Mouse (Mus musculus): Measurements from ENCODE around the gene Cnot2. TPM values are rescaled to one million over a fixed set of nuclear protein-coding genes. Genes with fewer than 3 reads are reported as not detected.
A peak's percentile ranks its signal among the peaks of the same experiment; 100 is the strongest.

The Cnot2 gene
- polyA plus RNA-seq, 1 experiment from 2014 or later = 28.1 TPM

DNA sequence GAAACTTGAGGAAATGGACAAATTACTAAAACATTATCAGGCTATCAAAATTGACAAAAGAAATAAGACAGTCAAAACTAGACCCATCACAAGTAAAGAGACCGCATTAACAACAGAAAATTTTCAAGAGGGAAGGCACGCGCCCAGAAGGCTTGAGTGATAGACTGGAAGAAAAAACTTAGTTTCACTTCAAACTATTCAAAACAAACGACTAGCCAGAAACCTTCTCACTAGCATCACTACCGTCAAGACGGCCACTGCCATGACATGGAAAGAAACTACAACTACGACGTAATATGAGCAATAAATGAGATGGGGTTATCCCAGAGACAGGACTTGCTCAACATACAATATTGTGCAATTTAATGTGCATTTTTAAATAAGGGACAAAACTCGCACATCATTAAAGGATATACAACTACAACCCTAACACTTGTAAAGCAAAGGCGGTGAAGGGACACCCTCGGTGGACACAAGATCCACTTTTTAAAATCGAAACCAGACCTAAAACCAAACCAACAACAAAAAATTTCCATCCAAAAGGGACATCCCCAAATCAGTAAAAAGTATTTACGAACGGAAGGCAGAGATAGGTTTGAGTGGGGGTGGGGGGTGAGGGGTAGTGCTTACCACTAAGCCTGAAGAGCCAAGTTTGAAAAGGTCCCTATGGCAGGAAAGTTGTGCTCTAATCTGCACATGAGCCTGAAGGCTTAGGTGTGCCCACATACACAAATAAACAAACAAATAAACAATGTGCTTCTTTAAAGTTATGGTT, 16.3 kb downstream of the Cnot2 start:
- WGBS = 83% methylated on average over 14 of the region's 14 CpGs

DNA sequence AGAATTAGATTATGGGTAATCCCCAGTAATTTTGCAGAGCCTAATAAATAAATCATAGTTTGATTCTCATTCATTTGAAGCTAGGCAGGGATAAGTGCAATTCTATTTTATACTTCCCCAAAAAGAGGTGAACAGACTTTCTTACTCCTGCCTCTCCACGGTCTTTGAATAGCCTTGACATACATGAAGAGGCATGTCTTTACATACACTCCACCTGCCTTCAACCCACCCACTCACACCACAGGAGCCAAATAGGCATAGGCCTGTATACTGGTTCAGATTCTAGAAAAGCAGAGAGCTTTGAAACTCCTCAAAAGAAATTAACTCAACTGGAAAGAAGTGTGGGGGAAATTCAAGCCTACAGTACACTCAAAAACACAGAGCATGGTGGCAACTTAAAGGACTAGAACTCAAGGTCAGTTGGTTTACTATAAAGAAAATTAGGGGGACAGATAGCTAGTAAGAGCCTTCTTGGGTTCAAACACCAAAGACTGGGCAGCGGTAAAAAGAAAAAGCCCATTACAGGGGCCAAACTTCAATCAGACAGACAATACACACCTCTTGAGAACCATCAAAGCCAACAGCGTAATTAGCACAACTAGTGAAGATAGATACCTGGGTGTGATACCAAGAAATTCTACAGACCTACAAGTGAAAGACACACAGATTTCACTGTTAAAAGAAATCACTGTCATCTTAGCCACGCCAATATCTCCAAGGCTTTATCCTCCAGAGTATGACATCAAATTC, 18.4 kb downstream of the Cnot2 start:
- no peak overlapping the region for H3K4me3 ChIP-seq (ENCODE audit: low read depth, low read length)
- ATAC-seq = no peak
- no peaks in the 10 kb centered on the region for H3K9me3 ChIP-seq (ENCODE audit: control insufficient read depth)
- no peaks in the 10 kb centered on the region for H3K4me1 ChIP-seq (replicated peaks; ENCODE audit: control insufficient read depth, insufficient read depth, low read length)
- H3K9ac ChIP-seq (ENCODE audit: low read depth, low read length) = no peak overlapping the region
- WGBS = 74% methylated on average over 4 of the region's 4 CpGs
- no peaks in the 10 kb centered on the region for H3K27me3 ChIP-seq (replicated peaks; ENCODE audit: control insufficient read depth, insufficient read depth, low read length)
- H3K27ac ChIP-seq (ENCODE audit: low read depth, low read length) = no peak overlapping the region
- no peak overlapping the region for H3K4me2 ChIP-seq (replicated peaks; ENCODE audit: low read depth)
- no peak for TF ChIP-seq CTCF (IDR thresholded peaks at IDR 0.05; ENCODE audit: low read depth)
- H3K36me3 ChIP-seq (ENCODE audit: control insufficient read depth, insufficient read depth) = no peaks in the 10 kb centered on the region

More for the DNA sequence above, 16.3 kb downstream of the Cnot2 start:
- no peaks in the 10 kb centered on the region for H3K27me3 ChIP-seq (replicated peaks; ENCODE audit: control insufficient read depth, insufficient read depth, low read length)
- H3K4me2 ChIP-seq (replicated peaks; ENCODE audit: low read depth) = no peak overlapping the region
- no peak overlapping the region for H3K9ac ChIP-seq (ENCODE audit: low read depth, low read length)
- no peak overlapping the region for H3K4me3 ChIP-seq (ENCODE audit: low read depth, low read length)
- no peaks in the 10 kb centered on the region for H3K9me3 ChIP-seq (ENCODE audit: control insufficient read depth)
- no peaks in the 10 kb centered on the region for H3K36me3 ChIP-seq (ENCODE audit: control insufficient read depth, insufficient read depth)
- no peak for ATAC-seq
- no peak for TF ChIP-seq CTCF (IDR thresholded peaks at IDR 0.05; ENCODE audit: low read depth)
- no peaks in the 10 kb centered on the region for H3K4me1 ChIP-seq (replicated peaks; ENCODE audit: control insufficient read depth, insufficient read depth, low read length)
- no peak overlapping the region for H3K27ac ChIP-seq (ENCODE audit: low read depth, low read length)

DNA sequence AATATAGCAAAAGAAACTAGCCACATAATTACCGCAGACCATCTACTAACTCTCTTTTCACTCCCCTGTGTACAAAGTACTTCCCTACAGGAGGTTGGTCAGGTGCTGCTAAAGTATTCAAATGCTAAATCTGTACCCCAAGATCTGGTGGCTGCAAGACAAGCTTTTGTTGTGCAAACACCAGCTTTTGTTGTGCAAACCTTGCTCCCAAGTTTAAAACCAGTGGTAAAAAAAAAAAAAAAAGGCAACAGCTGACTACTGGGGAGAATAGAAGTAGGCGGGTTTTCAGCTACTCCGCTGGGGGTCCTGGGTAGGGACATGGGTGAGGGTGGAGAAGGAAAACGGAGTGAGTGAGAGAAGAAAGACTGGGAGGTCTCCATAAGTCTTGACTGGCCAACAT, 19.1 kb downstream of the Cnot2 start:
- no peaks in the 10 kb centered on the region for H3K4me1 ChIP-seq (replicated peaks; ENCODE audit: control insufficient read depth, insufficient read depth, low read length)
- H3K4me2 ChIP-seq (replicated peaks; ENCODE audit: low read depth) = no peak overlapping the region
- 60% methylated on average over 4 of the region's 4 CpGs for WGBS
- no peaks in the 10 kb centered on the region for H3K9me3 ChIP-seq (ENCODE audit: control insufficient read depth)
- no peak for TF ChIP-seq CTCF (IDR thresholded peaks at IDR 0.05; ENCODE audit: low read depth)
- ATAC-seq = no peak
- H3K9ac ChIP-seq (ENCODE audit: low read depth, low read length) = no peak overlapping the region
- no peak overlapping the region for H3K4me3 ChIP-seq (ENCODE audit: low read depth, low read length)
- no peak overlapping the region for H3K27ac ChIP-seq (ENCODE audit: low read depth, low read length)
- no peaks in the 10 kb centered on the region for H3K36me3 ChIP-seq (ENCODE audit: control insufficient read depth, insufficient read depth)
- no peaks in the 10 kb centered on the region for H3K27me3 ChIP-seq (replicated peaks; ENCODE audit: control insufficient read depth, insufficient read depth, low read length)

DNA sequence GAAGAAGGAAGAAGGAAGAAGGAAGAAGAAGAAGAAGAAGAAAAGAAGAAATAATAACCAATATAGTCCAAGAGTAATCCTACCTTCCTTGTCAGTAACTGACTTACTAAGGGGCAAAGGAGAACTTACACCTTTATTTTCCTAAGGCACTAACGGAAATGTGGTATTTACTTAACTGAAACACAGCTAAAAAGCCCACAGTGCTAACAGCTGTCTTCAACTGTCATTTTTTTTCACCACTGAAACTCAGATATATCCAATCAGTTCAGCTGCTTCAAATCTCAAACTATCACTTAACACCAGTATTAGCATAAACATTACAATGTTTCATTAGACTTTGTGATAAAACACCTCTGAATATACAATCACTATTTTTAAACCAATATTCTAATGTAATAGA, 22.1 kb downstream of the Cnot2 start:
- H3K27me3 ChIP-seq (replicated peaks; ENCODE audit: control insufficient read depth, insufficient read depth, low read length) = no peaks in the 10 kb centered on the region
- no peaks in the 10 kb centered on the region for H3K36me3 ChIP-seq (ENCODE audit: control insufficient read depth, insufficient read depth)
- no peak overlapping the region for H3K27ac ChIP-seq (ENCODE audit: low read depth, low read length)
- no peak overlapping the region for H3K9ac ChIP-seq (ENCODE audit: low read depth, low read length)
- H3K9me3 ChIP-seq (ENCODE audit: control insufficient read depth) = no peaks in the 10 kb centered on the region
- no peaks in the 10 kb centered on the region for H3K4me1 ChIP-seq (replicated peaks; ENCODE audit: control insufficient read depth, insufficient read depth, low read length)
- no peak for ATAC-seq
- WGBS = 47% methylated on average over 1 of the region's 1 CpGs
- no peak overlapping the region for H3K4me2 ChIP-seq (replicated peaks; ENCODE audit: low read depth)
- H3K4me3 ChIP-seq (ENCODE audit: low read depth, low read length) = no peak overlapping the region
- no peak for TF ChIP-seq CTCF (IDR thresholded peaks at IDR 0.05; ENCODE audit: low read depth)

DNA sequence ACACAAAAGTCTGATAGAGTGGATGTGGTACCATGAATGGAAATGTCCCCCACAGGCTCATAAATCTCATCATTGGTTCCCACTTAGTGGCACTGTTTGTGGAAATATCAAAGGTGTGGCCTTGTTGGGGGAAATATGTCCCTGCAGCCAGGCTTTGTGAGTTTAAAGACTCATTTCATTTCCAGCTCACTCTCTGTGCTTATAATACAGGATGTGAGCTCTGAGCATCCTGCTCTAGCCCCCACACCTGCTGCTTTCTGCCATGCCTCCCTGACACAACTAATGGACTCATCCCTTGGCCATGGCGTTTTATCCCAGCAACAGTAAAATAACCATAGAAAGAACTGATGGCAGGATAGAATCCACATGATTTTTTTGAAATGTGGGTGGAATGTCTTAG, 24.1 kb downstream of the Cnot2 start:
- Histone ChIP-seq H3K27me3 (replicated peaks; ENCODE audit: control insufficient read depth, insufficient read depth, low read length) (no peaks in the 10 kb centered on the region), H3K36me3 (ENCODE audit: control insufficient read depth, insufficient read depth) (no peaks in the 10 kb centered on the region), H3K27ac (ENCODE audit: low read depth, low read length) (no peak overlapping the region), H3K4me2 (replicated peaks; ENCODE audit: low read depth) (no peak overlapping the region), H3K9me3 (ENCODE audit: control insufficient read depth) (no peaks in the 10 kb centered on the region), H3K9ac (ENCODE audit: low read depth, low read length) (no peak overlapping the region), H3K4me3 (ENCODE audit: low read depth, low read length) (no peak overlapping the region), H3K4me1 (replicated peaks; ENCODE audit: control insufficient read depth, insufficient read depth, low read length) (0 out of 2 replicates have a peak, but pooled peaks cover 5% of the 10 kb centered on the region)
- 98% methylated on average over 1 of the region's 1 CpGs for WGBS
- no peak for TF ChIP-seq CTCF (IDR thresholded peaks at IDR 0.05; ENCODE audit: low read depth)
- ATAC-seq = no peak

DNA sequence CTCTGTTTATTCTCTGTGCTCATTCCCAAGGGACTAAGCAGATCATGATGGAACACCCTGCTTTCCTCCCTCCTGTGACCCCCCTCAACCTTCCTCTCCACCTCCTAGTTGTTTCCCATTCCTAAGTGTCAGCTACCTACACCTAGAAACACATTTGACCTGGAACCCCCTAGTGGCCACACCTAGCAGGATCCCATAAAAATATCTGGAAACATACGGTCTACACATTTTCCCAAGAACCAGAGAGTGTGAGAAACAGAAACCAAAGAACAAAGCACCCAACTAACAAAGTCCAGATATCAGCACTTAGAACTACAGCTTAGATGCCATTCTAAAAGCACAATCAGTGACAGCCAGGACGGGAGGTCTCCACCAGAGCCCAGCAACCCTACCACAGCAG, 26.9 kb downstream of the Cnot2 start:
- Histone ChIP-seq H3K4me2 (replicated peaks; ENCODE audit: low read depth) (no peak overlapping the region), H3K4me1 (replicated peaks; ENCODE audit: control insufficient read depth, insufficient read depth, low read length) (0 out of 2 replicates have a peak, but pooled peaks cover 5% of the 10 kb centered on the region), H3K27ac (ENCODE audit: low read depth, low read length) (no peak overlapping the region), H3K9ac (ENCODE audit: low read depth, low read length) (no peak overlapping the region), H3K36me3 (ENCODE audit: control insufficient read depth, insufficient read depth) (no peaks in the 10 kb centered on the region), H3K27me3 (replicated peaks; ENCODE audit: control insufficient read depth, insufficient read depth, low read length) (no peaks in the 10 kb centered on the region), H3K4me3 (ENCODE audit: low read depth, low read length) (no peak overlapping the region), H3K9me3 (ENCODE audit: control insufficient read depth) (no peaks in the 10 kb centered on the region)
- ATAC-seq = no peak
- peak; percentile 62 for TF ChIP-seq CTCF (IDR thresholded peaks at IDR 0.05; ENCODE audit: low read depth)
- 31% methylated on average over 2 of the region's 2 CpGs for WGBS
